Mouse (Mus musculus) CH12.LX (cell line): ENCODE measurements around the gene Wdr81. TPM values are rescaled to one million over a fixed set of nuclear protein-coding genes. Genes with fewer than 3 reads are reported as not detected.

Experiments
- DNase-seq: peaks from one replicate; pipeline ENCODE4 v3.0.0-alpha.2; 2013; ENCODE audit errors: extremely low read depth
- H3K27ac ChIP-seq: 2 replicates; pipeline ENCODE4 v1.5.1; 2012; ENCODE audit warnings: low read depth, mild to moderate bottlenecking, control low read depth, moderate library complexity; ENCODE audit not compliant: insufficient read depth
- H3K27me3 ChIP-seq: replicated peaks from 2 replicates; pipeline ENCODE3; 2012; ENCODE audit warnings: inconsistent platforms
- H3K36me3 ChIP-seq, 2 experiments: replicated peaks in 1 of 2; 2 replicates each; pipeline versions ENCODE3 to v1.6.1; 2012; ENCODE audit warnings: inconsistent platforms in 1 of 2, low read length in 1 of 2, mild to moderate bottlenecking in 1 of 2, mixed read lengths in 1 of 2, moderate library complexity in 1 of 2; ENCODE audit not compliant: control insufficient read depth in 1 of 2, insufficient read depth in 1 of 2
- H3K4me1 ChIP-seq, 2 experiments: 2 replicates each; pipeline ENCODE4 v1.6.1; 2012; ENCODE audit warnings: inconsistent platforms in 1 of 2, moderate library complexity in 1 of 2; ENCODE audit not compliant: insufficient read depth in 2 of 2, control insufficient read depth in 1 of 2
- H3K4me2 ChIP-seq: 2 replicates; pipeline ENCODE4 v1.6.1; 2012; ENCODE audit warnings: low read depth, mild to moderate bottlenecking, control low read depth; ENCODE audit not compliant: poor library complexity, insufficient read depth, severe bottlenecking
- H3K4me3 ChIP-seq, 3 experiments: fragments of 150-350 bp in 1 of 3; sonication (generic) in 1 of 3; replicated peaks in 1 of 3; 2 replicates each; pipeline versions ENCODE3 to v1.5.1; 2011 to 2012; ENCODE audit warnings: low read depth in 2 of 3, low read length in 2 of 3, mild to moderate bottlenecking in 2 of 3, moderate library complexity in 2 of 3, control low read depth in 1 of 3, improper control_type of control experiment in 1 of 3, inconsistent platforms in 1 of 3, mixed read lengths in 1 of 3; ENCODE audit not compliant: poor library complexity in 1 of 3
- H3K79me2 ChIP-seq: replicated peaks from 2 replicates; pipeline ENCODE4 v1.6.1; 2012; ENCODE audit warnings: mild to moderate bottlenecking, moderate library complexity; ENCODE audit not compliant: control insufficient read depth, poor library complexity, insufficient read depth, severe bottlenecking; ENCODE audit errors: extremely low read depth
- H3K9ac ChIP-seq: 2 replicates; pipeline ENCODE4 v1.6.1; 2012; ENCODE audit warnings: low read depth, mild to moderate bottlenecking, control low read depth, moderate library complexity; ENCODE audit not compliant: insufficient read depth
- H3K9me3 ChIP-seq: replicated peaks from 2 replicates; pipeline ENCODE3; 2012; ENCODE audit warnings: low read length, inconsistent platforms, mixed read lengths
- BHLHE40 ChIP-seq: IDR thresholded peaks from 2 replicates; pipeline ENCODE4 v1.6.1; 2011; ENCODE audit warnings: mild to moderate bottlenecking, low read depth, low read length, improper control_type of control experiment
- CTCF ChIP-seq, 2 experiments: IDR thresholded peaks in 1 of 2; conservative IDR thresholded peaks in 1 of 2; 2 replicates each; pipeline ENCODE4 v1.5.1; 2011 to 2012; ENCODE audit warnings: low read depth in 2 of 2, low read length in 2 of 2, improper control_type of control experiment in 1 of 2, inconsistent platforms in 1 of 2, mild to moderate bottlenecking in 1 of 2, moderate library complexity in 1 of 2
- GABPA ChIP-seq: IDR thresholded peaks from 2 replicates; pipeline ENCODE4 v1.6.1; 2012; ENCODE audit warnings: low read depth, low read length, improper control_type of control experiment, inconsistent platforms; ENCODE audit not compliant: insufficient replicate concordance
- HCFC1 ChIP-seq: IDR thresholded peaks from 2 replicates; pipeline ENCODE4 v1.6.1; 2012; ENCODE audit warnings: low read depth, mild to moderate bottlenecking, inconsistent platforms, low read length, improper control_type of control experiment
- JUN ChIP-seq: IDR thresholded peaks from 2 replicates; pipeline ENCODE4 v1.6.1; 2011; ENCODE audit warnings: low read depth, mild to moderate bottlenecking, low read length, improper control_type of control experiment, moderate library complexity; ENCODE audit not compliant: insufficient read depth
- MAFK ChIP-seq: IDR thresholded peaks from 2 replicates; pipeline ENCODE4 v1.6.1; 2011; ENCODE audit warnings: low read length, improper control_type of control experiment; ENCODE audit not compliant: insufficient replicate concordance
- MEF2A ChIP-seq: IDR thresholded peaks from 2 replicates; pipeline ENCODE4 v1.6.1; 2014; ENCODE audit warnings: low read depth, mild to moderate bottlenecking, inconsistent platforms, low read length, improper control_type of control experiment, borderline replicate concordance
- MXI1 ChIP-seq: IDR thresholded peaks from 2 replicates; pipeline ENCODE4 v1.6.1; 2011; ENCODE audit warnings: mild to moderate bottlenecking, low read depth, low read length, improper control_type of control experiment
- MYC ChIP-seq: IDR thresholded peaks from 2 replicates; pipeline ENCODE4 v1.6.1; 2011; ENCODE audit warnings: low read depth, mild to moderate bottlenecking, improper control_type of control experiment, low read length
- NELFE ChIP-seq: IDR thresholded peaks from 2 replicates; pipeline ENCODE4 v1.6.1; 2011; ENCODE audit warnings: low read depth, low read length, improper control_type of control experiment
- NRF1 ChIP-seq: IDR thresholded peaks from 2 replicates; pipeline ENCODE4 v1.6.1; 2014; ENCODE audit warnings: low read depth, mild to moderate bottlenecking, inconsistent platforms, low read length, improper control_type of control experiment, moderate library complexity
- PAX5 ChIP-seq: IDR thresholded peaks from 2 replicates; pipeline ENCODE4 v1.6.1; 2012; ENCODE audit warnings: low read length, inconsistent platforms, mixed read lengths
- POLR2A ChIP-seq: IDR thresholded peaks from 2 replicates; pipeline ENCODE4 v1.6.1; 2011; ENCODE audit warnings: low read depth, mild to moderate bottlenecking, improper control_type of control experiment, low read length
- POLR2AphosphoS2 ChIP-seq: IDR thresholded peaks from 2 replicates; pipeline ENCODE4 v1.6.1; 2011; ENCODE audit warnings: low read depth, low read length, improper control_type of control experiment
- RAD21 ChIP-seq: IDR thresholded peaks from 2 replicates; pipeline ENCODE4 v1.6.1; 2011; ENCODE audit warnings: low read depth, mild to moderate bottlenecking, low read length, improper control_type of control experiment, moderate library complexity
- RCOR1 ChIP-seq: conservative IDR thresholded peaks from 2 replicates; pipeline ENCODE4 v1.6.1; 2012; ENCODE audit warnings: low read depth, mild to moderate bottlenecking, inconsistent platforms, low read length, improper control_type of control experiment
- SIN3A ChIP-seq: IDR thresholded peaks from 2 replicates; pipeline ENCODE4 v1.6.1; 2012; ENCODE audit warnings: low read length, improper control_type of control experiment, inconsistent platforms
- SMC3 ChIP-seq: IDR thresholded peaks from 2 replicates; pipeline ENCODE4 v1.6.1; 2011; ENCODE audit warnings: low read depth, low read length, improper control_type of control experiment
- TBP ChIP-seq: conservative IDR thresholded peaks from 2 replicates; pipeline ENCODE4 v1.6.1; 2011; ENCODE audit warnings: low read depth, low read length, improper control_type of control experiment
- TCF12 ChIP-seq: IDR thresholded peaks from 2 replicates; pipeline ENCODE4 v1.6.1; 2014; ENCODE audit warnings: low read depth, mild to moderate bottlenecking, inconsistent platforms, low read length, improper control_type of control experiment
- USF1 ChIP-seq: IDR thresholded peaks from 2 replicates; pipeline ENCODE4 v1.6.1; 2014; ENCODE audit warnings: low read depth, mild to moderate bottlenecking, inconsistent platforms, low read length, improper control_type of control experiment
- USF2 ChIP-seq: conservative IDR thresholded peaks from 2 replicates; pipeline ENCODE4 v1.6.1; 2011; ENCODE audit warnings: low read depth, low read length, improper control_type of control experiment
- ZC3H11A ChIP-seq: IDR thresholded peaks from 2 replicates; pipeline ENCODE4 v1.6.1; 2012; ENCODE audit warnings: low read depth, mild to moderate bottlenecking, inconsistent platforms, low read length, improper control_type of control experiment
- ZMIZ1 ChIP-seq: IDR thresholded peaks from 2 replicates; pipeline ENCODE4 v1.6.1; 2012; ENCODE audit warnings: low read depth, mild to moderate bottlenecking, inconsistent platforms, low read length, improper control_type of control experiment
- ZNF384 ChIP-seq: IDR thresholded peaks from 2 replicates; pipeline ENCODE4 v1.6.1; 2012; ENCODE audit warnings: low read depth, low read length, improper control_type of control experiment, inconsistent platforms
- dilution Hi-C: fragments of 300-500 bp; cut with MboI; formaldehyde crosslinking; loops from 2 replicates; pipeline ENCODE4 v1.14.3; 2020; ENCODE audit warnings: low sequenced_read_pairs; ENCODE audit not compliant: extremely low pct_unique_long_range_greater_than_20kb, extremely low pct_ligation_motif_present
- in situ Hi-C: fragments of 300-500 bp; cut with MboI; formaldehyde crosslinking; loops from 3 replicates; pipeline ENCODE4 v1.14.3; 2019; ENCODE audit warnings: low sequenced_read_pairs, low pct_ligation_motif_present, low pct_unique_long_range_greater_than_20kb, mixed read lengths
- polyA plus RNA-seq: library from polyadenylated mRNA; unstranded; fragments of >175 nt; gene quantifications from 2 replicates; pipeline ENCODE4 v1.2.1, GENCODE M21; 2012; ENCODE audit warnings: low read depth; ENCODE audit not compliant: insufficient read length
- total RNA-seq, 2 experiments: library from RNA; depleted of rRNA; stranded (reverse); fragments of 300-350 nt in 1 of 2; fragments of >200 nt in 1 of 2; gene quantifications; 2 replicates each; pipeline ENCODE4 v1.2.3; 2012 to 2014

Wdr81 gene
- total and polyA plus RNA-seq, 3 experiments = 3.1 to 16.3 (median 13.7) TPM

DNA sequence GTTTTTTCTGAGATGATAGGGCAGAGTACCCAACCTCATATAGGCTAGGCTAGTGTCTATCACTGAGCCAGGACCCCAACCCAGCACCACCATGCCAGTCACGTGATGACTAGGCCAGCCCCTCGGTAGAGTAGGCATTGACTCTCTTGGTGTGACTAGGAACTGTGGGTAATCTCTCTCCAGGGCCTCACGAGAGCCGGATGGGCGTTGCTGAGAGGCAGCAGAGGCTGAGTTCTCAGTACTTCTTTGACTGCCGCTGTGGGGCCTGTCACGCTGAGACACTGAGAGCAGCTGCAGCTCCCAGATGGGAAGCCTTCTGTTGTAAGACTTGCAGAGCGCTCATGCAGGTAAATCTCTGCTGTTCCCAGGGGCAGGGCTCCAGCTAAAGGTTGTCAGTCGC lies 54.4 kb downstream of the Wdr81 start:
- in situ Hi-C loops = no loop called here
- 0 out of 2 replicates have a peak, but pooled peaks have one; percentile 11 for TF ChIP-seq NELFE
- TF ChIP-seq MYC = no peak
- TF ChIP-seq USF1 = peak; percentile 60; the same call in 1 of the 2 replicates
- TF ChIP-seq ZMIZ1 = no peak
- peak; percentile 18; the same call in 1 of the 2 replicates for TF ChIP-seq USF2
- no peak for TF ChIP-seq JUN
- TF ChIP-seq ZC3H11A = no peak
- no peak for TF ChIP-seq RCOR1
- no peak for TF ChIP-seq POLR2AphosphoS2
- peak; percentile 27; the same call in 1 of the 2 replicates for TF ChIP-seq BHLHE40
- TF ChIP-seq MXI1 = no peak
- peak; percentile 59 for DNase-seq
- no peak overlapping the region for H3K9ac ChIP-seq
- peaks cover 17 to 60% of the 10 kb centered on the region in 2 experiments for H3K36me3 ChIP-seq
- H3K9me3 ChIP-seq = no peaks in the 10 kb centered on the region
- peak overlapping the region in 1 of 3 experiments; percentile 28 for H3K4me3 ChIP-seq
- no peaks in the 10 kb centered on the region for H3K79me2 ChIP-seq
- H3K4me1 ChIP-seq = peaks cover 0 to 56% of the 10 kb centered on the region in 2 experiments; a peak in 3 of 4 replicates
- no peak overlapping the region for H3K4me2 ChIP-seq
- dilution Hi-C loops = no loop called here
- H3K27me3 ChIP-seq = no peaks in the 10 kb centered on the region
- no peak overlapping the region for H3K27ac ChIP-seq

DNA sequence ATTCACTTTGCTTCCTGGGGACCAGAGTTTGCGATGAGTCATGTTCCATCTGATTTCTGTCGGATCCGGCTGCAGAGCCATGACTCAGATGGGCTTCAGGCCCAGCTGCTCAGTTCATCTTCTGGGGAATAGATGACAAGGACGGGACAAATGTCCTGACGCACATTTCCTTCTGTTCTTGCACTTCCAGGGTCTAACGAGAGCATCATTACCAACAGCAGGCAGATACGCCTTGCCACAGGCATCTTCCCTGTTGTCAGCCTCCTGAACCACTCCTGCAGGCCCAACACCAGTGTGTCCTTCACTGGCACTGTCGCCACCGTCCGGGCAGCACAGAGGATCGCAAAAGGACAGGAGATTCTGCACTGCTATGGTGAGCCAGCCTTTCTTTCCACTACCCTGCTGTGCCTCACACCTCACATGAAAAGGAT lies 55.1 kb downstream of the Wdr81 start:
- H3K79me2 ChIP-seq = no peaks in the 10 kb centered on the region
- peaks cover 14 to 56% of the 10 kb centered on the region in 2 experiments for H3K36me3 ChIP-seq
- in situ Hi-C loops (no loop called here), dilution Hi-C loops (no loop called here)
- DNase-seq = no peak
- TF ChIP-seq MEF2A (no peak), MAFK (no peak), GABPA (no peak), BHLHE40 (no peak), TBP (no peak), MYC (no peak), MXI1 (no peak), HCFC1 (no peak), POLR2A (no peak), SIN3A (no peak), NRF1 (no peak), RAD21 (no peak), SMC3 (no peak), ZC3H11A (no peak), PAX5 (no peak), TCF12 (no peak), CTCF (conservative IDR thresholded peaks at IDR 0.05 in 1 of 2, IDR thresholded peaks at IDR 0.05 in 1 of 2; ENCODE audit: low read depth in 2 of 2, low read length in 2 of 2) (no peak), ZMIZ1 (no peak), ZNF384 (no peak)
- H3K27ac ChIP-seq = no peak overlapping the region
- H3K4me1 ChIP-seq = peaks cover 0 to 56% of the 10 kb centered on the region in 2 experiments; a peak in 3 of 4 replicates
- peaks cover 3% of the 10 kb centered on the region for H3K9me3 ChIP-seq
- no peak overlapping the region for H3K4me2 ChIP-seq
- no peak overlapping the region for H3K4me3 ChIP-seq
- no peaks in the 10 kb centered on the region for H3K27me3 ChIP-seq
- no peak overlapping the region for H3K9ac ChIP-seq
